Mouse (Mus musculus): Measurements from ENCODE around the gene Atp11a. TPM values are rescaled to one million over a fixed set of nuclear protein-coding genes. Genes with fewer than 3 reads are reported as not detected.

The Atp11a gene
- not detected in 2 replicates for polyA plus RNA-seq (2012)

DNA sequence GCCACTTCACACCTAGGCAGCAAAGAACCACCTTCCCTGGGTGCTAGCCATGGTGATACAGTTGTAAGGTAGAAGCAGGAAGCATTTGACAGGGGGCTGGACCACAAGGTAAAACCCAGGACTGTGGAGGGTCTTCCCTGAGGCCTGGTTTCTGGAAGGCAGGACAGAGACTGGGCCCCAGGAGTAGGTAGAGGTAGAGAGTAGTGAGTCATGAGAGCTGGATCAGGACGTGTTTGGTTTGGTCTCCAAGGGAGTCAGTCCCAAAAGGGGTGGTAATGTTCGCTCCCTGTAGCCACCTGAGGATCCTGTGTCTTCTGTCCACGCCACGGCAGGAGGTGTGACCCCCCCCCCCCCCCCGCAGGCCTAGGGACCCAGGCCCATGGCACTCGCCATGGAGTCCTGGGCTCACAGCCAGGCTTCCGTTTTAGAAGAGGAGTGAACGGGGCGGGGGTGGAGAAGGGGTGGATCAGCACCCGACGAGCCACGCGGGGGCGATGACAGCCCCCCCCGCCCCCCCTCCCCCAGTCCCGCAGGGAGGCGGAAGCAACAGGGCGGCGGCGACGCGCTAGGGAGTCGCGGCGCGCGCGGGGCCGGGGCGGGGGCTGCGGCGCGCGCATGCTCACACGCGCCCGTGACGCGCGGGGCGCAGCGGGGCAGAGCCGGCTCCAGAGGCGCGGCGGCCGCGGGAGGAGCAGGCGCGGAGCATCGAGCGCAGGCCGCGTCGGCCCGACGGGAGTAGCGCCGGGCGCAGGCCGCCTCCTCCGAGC lies at the start of gene Atp11a:
Gene Atp11a, plus strand, starts transcription at position 624 of the 767 bp plus-strand sequence.
- TF ChIP-seq GATA1 (IDR thresholded peaks at IDR 0.05; ENCODE audit: low read length), result no peak

DNA sequence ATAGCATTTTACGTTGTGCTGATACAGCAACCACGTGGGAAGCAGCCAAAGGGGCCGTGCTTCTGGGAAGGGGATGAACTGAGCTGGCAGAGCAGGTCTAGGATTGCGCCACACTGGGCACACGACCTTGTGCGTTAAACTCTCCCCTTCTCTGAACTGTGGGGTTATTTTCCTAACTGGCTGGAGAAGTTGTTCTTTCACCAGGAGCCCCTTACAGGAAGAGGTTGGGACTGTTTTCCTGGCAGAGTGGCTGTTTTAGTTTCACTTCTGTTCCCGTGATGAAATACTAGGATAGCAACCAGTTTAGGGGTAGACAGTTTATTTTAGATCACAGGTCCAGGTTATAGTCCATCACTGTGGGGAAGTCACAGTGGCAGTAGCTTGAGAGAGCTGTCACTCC lies 45.2 kb upstream of the Atp11a start:
- TF ChIP-seq GATA1 (IDR thresholded peaks at IDR 0.05; ENCODE audit: low read length), result no peak

DNA sequence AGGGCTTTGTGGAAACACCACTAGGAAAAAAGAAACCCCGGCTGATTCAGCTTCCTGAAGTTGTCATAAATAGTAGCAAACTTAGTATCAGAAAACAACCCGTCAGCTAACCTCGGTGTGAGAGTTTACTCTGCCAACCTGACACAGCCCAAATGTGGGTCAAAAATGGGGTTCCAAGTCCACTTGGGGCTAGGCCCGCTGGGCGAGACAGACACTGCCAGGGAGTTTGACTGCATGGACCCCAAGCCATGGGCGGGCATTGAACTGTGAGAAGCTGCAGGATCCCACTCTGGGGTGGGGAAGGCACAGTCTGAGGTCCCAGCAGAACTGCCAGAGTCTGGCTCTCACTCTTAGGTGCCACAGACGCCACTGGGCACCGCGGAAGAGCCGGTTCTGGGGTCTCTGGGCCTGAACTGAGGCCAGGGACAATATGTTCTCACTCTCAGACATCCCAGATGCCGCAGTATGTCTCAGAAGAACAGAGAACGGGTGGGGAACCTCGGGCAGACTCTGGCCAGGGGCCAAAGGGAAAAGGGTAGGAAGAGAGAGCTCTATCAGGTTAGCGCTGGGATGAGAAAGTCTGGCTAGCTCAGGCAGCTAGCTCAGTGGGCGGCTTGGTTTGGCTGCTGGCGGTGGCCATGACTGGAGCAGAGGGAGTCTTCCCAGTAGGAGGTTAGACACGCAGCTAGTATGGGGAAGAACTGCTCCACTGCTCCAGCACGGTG lies 40.8 kb upstream of the Atp11a start:
- TF ChIP-seq GATA1 (IDR thresholded peaks at IDR 0.05; ENCODE audit: low read length), result no peak

DNA sequence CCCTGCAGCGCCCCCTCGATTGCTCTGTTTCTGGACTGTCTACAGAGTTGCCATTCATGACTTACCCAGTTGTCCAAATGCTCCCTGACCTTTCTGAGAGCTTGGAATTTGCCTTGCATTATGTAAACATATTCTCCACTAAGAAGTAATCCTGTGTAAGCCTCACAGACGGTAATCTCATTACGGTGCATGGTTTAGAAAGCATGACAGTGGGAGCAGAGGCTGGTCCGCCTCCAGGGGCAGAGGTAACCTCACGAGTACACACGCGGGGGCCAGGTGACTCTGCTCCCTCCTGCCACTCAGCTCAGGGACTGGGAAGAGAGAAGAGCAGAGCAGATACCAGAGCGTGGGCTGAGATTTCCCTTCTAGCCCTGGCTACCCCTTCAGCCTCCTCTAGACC lies 37.7 kb upstream of the Atp11a start:
- no peak for TF ChIP-seq GATA1 (IDR thresholded peaks at IDR 0.05; ENCODE audit: low read length)

DNA sequence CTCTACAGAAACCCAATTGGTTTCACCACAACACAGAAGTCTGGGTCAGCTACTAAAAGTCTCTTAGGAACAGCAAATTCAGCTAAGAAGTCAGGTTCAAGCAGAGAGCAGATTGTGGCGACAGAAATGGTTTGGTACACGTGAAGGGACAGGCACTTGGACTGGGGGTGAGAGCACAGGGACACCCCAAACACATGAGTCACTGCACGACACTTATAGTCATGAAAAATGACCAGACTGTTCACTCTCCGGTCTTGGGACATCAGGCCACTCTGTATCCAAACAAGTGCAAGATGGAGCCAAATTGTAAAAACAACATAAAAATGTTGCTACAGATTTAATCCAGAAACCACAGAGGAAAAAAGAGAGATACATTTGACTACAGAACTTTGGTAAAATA lies 28.2 kb upstream of the Atp11a start:
- no peak for TF ChIP-seq GATA1 (IDR thresholded peaks at IDR 0.05; ENCODE audit: low read length)

DNA sequence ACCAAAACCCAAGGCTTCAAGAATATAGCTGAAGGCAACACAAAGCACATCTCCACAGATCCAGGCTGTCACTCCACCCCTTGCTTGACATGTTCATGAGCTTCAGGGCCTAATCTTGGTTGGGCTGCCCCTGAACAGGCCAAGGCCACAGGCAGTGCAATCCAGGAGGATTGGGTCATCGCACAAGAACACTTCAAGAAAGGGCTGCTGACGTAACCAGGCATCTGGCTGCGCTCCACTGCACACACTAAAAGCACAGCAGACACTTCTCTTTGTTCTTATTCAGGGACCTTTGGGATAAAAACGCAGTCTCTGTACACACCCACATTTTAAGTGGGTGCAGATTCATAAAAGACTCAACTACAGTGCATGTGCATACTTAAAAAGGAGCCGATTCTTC lies 26.0 kb upstream of the Atp11a start:
- TF ChIP-seq GATA1 (IDR thresholded peaks at IDR 0.05; ENCODE audit: low read length), result no peak

DNA sequence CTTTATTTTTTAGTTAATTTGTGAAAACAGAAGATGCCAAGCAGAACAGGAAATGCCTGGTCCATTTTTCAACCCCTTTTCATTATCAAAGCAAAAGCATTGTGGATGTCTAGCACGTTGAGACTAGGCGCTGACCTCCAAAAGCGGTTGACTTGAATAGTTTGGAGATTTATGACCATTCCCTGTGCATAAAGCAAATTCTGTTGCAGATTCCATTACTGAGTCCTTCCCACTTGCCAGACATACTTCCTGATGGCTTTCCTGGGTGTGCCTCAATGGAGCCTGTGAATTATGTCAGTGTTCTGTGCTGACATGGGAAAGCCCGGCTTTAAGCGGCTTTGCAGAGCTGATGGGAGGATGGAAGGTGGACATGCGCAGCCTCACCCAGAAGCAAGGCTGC lies 24.4 kb upstream of the Atp11a start:
- no peak for TF ChIP-seq GATA1 (IDR thresholded peaks at IDR 0.05; ENCODE audit: low read length)

DNA sequence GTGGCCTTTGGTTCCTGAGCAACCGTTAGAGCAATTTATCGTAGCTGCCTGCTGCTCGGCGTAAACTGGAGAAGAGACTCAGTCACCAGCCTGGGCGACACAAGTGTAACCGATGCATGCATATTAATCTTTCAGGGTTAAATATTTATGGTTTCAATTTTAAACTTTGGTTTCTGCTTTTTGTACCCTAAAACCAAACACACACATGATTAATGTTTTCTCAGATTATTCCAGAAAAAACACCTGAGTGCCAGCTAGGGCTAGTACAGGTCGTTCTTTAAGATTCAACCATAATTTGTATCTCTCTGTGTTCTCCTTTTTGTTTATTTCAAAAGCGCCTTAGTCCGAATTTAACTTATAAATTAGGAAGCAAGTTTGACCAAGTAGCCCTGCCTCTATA lies 17.7 kb upstream of the Atp11a start:
- no peak for TF ChIP-seq GATA1 (IDR thresholded peaks at IDR 0.05; ENCODE audit: low read length)

DNA sequence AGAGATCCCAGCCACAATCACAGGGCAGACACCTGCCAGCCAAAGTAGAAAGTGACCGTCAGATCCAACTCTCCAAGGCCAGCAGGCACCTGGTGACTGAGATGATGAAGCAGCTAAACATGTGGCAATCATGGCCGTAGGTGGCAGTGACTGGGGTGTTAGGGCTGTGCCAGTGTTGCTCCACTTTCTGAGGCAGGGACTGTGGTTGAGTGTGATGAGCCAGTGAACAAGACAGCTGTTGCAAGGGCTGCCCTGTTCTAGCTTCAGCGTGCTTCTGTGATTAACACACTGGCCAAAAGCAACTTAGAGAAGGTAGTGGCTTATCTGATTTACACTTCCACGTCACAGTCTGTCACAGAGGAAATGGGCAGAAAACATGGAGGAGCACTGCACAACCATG lies 13.4 kb upstream of the Atp11a start:
- no peak for TF ChIP-seq GATA1 (IDR thresholded peaks at IDR 0.05; ENCODE audit: low read length)

DNA sequence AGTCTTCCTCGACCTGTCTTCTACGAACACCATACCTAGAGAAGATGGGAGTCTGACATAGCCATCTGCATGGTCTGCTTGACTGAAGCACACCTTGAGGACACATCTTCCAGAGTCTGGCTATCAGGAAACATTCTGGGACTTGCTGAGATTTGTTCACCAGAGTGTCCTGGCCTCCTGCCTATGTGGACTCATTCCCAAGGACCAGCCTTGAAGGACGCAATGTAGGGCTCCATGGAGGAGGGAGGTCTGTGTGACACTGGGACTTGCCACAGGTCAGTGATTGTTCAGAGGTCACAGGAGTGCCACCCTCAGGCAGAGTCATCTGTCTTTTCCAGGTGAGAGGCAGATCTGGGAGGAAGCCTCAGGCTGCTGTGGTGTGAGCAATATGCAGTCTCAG lies 8.6 kb upstream of the Atp11a start:
- no peak for TF ChIP-seq GATA1 (IDR thresholded peaks at IDR 0.05; ENCODE audit: low read length)

DNA sequence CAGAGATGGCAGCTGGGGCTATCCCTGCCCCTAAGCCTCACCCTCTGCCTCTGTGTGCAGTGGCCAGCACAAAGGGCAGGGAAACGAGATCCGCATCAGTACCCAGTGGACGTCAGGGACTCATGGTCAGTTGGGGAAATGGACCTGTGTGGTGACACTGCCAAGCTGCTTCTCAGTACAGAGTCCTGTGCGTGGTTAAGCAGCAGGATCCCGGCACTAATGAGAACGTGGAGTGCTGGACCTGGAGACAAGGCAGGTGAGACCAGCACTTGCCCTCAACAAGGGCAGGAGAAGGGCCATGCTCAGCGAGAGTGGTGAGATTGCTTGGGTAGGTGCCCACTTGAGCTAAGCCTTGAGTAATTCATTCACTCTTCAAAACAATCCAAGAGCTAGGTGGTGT lies 7.7 kb upstream of the Atp11a start:
- TF ChIP-seq GATA1 (IDR thresholded peaks at IDR 0.05; ENCODE audit: low read length), result no peak

DNA sequence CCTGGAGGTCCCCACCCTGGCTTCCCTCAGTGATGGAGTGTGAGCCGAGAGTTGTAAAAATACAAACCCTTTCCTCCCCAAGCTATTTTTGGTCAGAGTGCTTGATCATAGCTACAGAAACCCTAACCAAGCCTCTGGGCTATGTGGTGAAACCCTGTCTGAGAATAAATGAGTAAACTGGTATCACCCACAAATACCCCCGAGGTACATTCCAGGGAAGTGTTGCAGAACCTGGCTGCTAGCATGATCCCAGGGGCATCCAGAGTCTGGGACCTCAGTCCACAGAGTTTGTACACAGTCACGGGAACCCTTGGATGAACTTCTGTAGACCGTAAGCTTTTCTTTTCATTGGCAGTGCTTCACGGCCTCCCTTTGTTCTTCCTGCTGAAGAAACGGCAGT lies 3.8 kb upstream of the Atp11a start:
- TF ChIP-seq GATA1 (IDR thresholded peaks at IDR 0.05; ENCODE audit: low read length), result no peak

DNA sequence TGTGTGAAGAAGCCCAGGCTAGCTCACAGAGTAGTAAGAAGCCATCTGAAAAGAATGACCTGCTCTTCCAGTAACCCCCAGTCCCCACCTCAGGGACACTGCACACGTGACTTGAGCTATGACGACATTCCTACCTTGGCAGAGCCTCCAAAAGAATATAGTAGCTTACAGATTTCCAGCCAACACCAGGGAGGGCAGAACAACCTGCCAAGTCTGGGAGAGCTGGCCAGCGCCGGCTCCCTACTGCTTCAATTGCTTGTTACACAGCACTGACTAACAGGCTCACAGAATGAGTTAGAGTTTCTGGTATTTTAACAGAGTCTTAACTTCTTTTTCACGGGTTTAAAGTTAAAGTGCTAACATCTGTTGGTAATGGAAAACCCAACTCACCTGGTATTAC lies 2.7 kb upstream of the Atp11a start:
- TF ChIP-seq GATA1 (IDR thresholded peaks at IDR 0.05; ENCODE audit: low read length), result no peak

DNA sequence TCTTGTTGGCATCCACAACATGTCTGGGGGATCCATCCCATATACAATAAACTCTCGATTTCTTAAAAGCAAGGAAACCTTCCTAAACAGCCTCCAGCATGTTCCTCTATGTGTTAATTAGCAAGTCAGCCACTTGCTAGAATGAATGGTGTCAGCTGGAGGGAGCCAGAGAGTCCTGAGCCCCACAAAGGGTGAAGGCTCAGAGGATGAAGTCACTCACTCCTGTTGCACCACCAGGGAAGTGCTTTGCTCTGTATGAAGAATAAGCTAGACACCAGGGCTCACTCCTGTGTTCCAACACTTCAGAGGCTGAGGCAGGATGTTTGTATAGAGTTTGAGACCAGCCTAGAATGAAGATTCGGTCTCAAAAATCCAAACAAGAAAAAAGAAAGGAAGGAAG lies 1.5 kb upstream of the Atp11a start:
- no peak for TF ChIP-seq GATA1 (IDR thresholded peaks at IDR 0.05; ENCODE audit: low read length)

DNA sequence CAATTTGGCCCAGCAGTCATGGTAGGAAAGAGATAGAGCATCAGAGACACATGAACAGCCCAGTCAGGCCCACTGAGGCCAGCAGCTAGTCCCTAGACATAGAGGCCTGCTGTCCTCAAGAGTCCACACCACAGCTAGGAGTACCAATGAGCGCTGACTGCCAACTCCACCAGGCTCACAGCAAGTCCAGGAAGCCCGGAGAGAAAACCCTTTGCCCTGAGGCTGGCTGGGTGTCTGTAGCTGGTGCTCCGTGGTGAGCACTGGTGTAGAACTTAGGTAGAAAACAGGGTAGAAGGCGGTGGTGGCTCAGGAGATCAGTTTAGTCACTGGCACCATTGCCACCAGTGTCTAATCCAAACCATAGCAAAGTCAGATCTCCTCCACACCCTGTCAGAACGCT lies 988 bp upstream of the Atp11a start:
- no peak for TF ChIP-seq GATA1 (IDR thresholded peaks at IDR 0.05; ENCODE audit: low read length)

DNA sequence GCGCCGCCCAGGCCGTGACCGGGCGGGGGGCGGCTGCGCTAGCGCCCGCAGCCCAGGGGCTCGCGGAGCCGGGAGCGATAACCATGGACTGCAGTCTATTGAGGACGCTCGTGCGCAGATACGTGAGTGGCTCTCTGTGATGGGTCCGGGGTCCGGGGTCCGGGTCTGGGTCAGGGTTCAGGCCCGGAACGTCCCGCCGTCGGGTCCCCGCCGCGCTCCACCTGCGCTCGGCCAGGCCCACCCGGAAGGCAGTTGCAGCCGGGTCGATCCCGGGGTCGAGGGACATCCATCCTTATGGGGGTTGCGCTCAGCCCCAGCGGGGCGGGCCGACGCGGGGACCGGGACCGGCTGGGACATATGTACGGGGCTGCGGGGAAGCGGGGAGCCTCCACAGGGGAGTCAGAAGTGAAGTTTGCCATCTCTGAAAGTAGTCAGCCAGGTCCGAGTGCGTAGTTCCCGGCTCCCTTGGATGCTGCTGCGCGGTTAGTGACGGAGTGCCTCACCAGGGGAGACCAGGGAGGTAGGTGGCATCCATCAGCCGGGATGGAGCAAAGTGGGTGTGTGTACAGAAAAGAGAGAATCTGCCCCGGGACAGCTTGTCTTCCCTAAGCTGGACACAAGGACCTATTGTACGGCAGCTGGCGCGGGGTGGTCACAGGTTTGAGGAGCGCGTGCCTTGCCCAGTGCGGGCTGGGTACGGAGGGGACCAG lies 572 bp downstream of the Atp11a start:
- TF ChIP-seq GATA1 (IDR thresholded peaks at IDR 0.05; ENCODE audit: low read length), result no peak

Measured in G1E-ER4 (cell line).